Mouse (Mus musculus): ENCODE results near the gene Atxn1l. TPM values are rescaled to one million over a fixed set of nuclear protein-coding genes. Genes with fewer than 3 reads are reported as not detected.
A peak's percentile ranks its signal among the peaks of the same experiment; 100 is the strongest.

The Atxn1l gene
- polyA plus RNA-seq (2015; fragmentation: Nextera tagmentation; extraction: Ambion mirVana), result 2.4 and 2.6 TPM in 2 replicates

DNA sequence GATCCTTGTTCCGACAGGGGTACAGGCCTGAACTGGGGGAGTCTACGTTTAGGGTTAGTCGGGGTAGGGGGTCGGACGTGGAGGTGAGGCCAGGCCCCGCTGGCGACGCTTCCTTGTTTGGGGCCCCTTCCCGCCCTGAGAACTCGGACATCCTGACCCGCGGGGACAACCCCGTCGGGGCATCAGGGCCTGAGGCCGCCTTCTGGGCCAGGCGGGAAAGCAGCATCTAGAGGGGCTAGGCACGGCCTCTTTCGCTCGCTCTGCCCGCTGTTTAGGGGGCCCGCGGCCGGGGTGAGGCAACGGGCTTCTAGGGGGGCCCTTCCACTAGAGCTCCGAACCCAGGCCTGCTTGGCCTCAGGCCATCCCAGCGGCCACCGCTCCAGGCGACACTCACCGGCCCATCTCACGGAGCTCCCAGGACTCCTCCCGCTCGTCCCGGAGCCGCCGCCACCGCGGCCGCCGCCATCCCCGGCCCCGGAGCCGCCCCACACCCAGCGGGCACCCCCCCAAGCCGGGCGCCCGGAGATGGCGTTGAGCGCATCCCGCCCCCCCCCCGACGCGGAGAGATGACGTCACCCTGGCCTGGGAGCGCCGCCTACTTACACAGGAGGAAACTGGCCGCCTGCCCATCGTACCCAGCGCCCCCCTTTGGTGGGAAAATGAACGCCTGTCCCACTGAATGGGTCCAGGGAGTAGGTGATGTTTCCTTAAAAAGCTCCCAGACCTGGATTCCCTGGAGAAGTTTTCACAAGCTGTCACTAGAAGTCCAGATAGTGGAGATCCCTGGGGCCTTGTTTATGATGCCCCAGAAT is at the start of gene Atxn1l:
TSS of gene Atxn1l (minus strand) at position 503 of the 812 bp plus-strand sequence.
- no peaks in the 10 kb centered on the region for H3K9me3 ChIP-seq (ENCODE audit: control insufficient read depth)
- H3K27me3 ChIP-seq (replicated peaks; ENCODE audit: control insufficient read depth, insufficient read depth, low read length), result no peaks in the 10 kb centered on the region
- peak within 1 kb of the TSS; percentile 85 for H3K4me2 ChIP-seq (replicated peaks; ENCODE audit: low read depth)
- H3K36me3 ChIP-seq (ENCODE audit: control insufficient read depth, insufficient read depth), result peaks cover 19% of the 10 kb centered on the region
- peak; percentile 79 for TF ChIP-seq CTCF (IDR thresholded peaks at IDR 0.05; ENCODE audit: low read depth)
- peaks cover 7% of the 10 kb centered on the region; the same call in 1 of the 2 replicates for H3K4me1 ChIP-seq (replicated peaks; ENCODE audit: control insufficient read depth, insufficient read depth, low read length)
- under 1% methylated on average over 59 of the region's 59 CpGs for WGBS
- H3K4me3 ChIP-seq (ENCODE audit: low read depth, low read length), result peak within 1 kb of the TSS; percentile 96
- peak; percentile 91 for ATAC-seq
- peak within 1 kb of the TSS; percentile 98 for H3K9ac ChIP-seq (ENCODE audit: low read depth, low read length)
- peak within 1 kb of the TSS; percentile 54 for H3K27ac ChIP-seq (ENCODE audit: low read depth, low read length)

DNA sequence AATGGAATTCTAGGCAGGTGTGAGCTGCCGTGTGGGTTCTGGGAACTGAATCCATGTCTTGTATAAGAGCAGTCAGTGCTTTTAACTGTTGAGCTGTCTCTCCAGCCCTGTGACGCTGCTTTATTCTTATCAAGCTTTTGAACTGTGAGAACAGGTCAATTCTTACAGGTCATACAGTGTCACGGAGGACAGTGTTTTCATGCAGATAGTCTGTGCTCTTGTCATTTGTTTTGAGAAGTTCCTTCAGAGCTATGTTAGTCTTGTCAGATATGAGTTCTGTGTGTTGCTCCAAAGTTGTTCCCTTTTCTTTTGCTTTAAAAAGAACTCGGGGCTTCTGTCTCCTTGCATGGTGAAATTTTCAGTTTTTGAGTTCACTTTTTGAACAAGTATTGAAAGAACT is 43.0 kb upstream of the Atxn1l start:
- H3K4me1 ChIP-seq (replicated peaks; ENCODE audit: control insufficient read depth, insufficient read depth, low read length), result no peaks in the 10 kb centered on the region
- no peak for ATAC-seq
- no peaks in the 10 kb centered on the region for H3K27me3 ChIP-seq (replicated peaks; ENCODE audit: control insufficient read depth, insufficient read depth, low read length)
- peak overlapping the region; percentile 70 for H3K4me2 ChIP-seq (replicated peaks; ENCODE audit: low read depth)
- no peaks in the 10 kb centered on the region for H3K36me3 ChIP-seq (ENCODE audit: control insufficient read depth, insufficient read depth)
- H3K4me3 ChIP-seq (ENCODE audit: low read depth, low read length), result no peak overlapping the region
- H3K9me3 ChIP-seq (ENCODE audit: control insufficient read depth), result no peaks in the 10 kb centered on the region
- TF ChIP-seq CTCF (IDR thresholded peaks at IDR 0.05; ENCODE audit: low read depth), result no peak
- H3K9ac ChIP-seq (ENCODE audit: low read depth, low read length), result no peak overlapping the region; the same call in 1 of the 2 replicates
- WGBS, result 43% methylated on average over 4 of the region's 4 CpGs
- no peak overlapping the region for H3K27ac ChIP-seq (ENCODE audit: low read depth, low read length)

DNA sequence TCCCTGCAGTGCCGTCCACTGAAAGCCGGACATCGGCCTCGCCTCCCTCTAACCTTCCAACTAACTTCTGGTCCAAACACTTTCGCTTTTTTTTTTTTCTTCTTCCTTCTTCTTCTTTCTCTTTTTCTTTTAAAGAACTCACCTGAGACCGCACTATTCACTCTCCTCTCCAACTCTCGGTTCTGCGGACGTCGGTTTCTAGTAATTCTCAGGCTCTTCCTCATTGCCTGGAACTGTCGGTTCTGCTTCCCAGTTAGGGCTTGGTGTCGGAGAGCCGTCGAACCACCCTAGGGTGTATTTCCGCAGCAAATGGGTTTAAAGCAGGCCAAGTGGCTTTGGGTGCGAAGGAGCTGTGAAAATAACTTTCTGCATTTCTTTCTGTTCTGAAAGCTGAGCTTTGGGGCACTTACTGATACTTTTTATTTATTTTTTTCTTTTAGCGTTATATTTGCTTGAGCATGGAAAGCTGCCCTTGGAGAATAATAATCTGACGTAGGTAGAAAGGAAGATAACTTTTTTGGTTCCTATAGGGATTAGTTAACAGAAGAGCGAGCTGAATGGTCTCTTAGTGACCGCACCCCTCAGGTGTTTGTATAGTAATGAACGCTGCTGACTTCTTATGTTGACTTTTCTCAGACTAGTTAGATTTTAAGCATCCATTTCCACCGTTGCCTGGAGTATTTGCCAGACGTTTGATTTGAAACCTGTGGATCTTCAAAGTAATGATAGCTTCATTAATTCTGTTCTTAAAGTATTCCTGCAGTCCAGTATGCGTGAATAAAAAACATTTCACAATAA is 42.1 kb upstream of the Atxn1l start:
- peak overlapping the region; percentile 99 for H3K4me3 ChIP-seq (ENCODE audit: low read depth, low read length)
- no peaks in the 10 kb centered on the region for H3K9me3 ChIP-seq (ENCODE audit: control insufficient read depth)
- TF ChIP-seq CTCF (IDR thresholded peaks at IDR 0.05; ENCODE audit: low read depth), result no peak
- no peaks in the 10 kb centered on the region for H3K27me3 ChIP-seq (replicated peaks; ENCODE audit: control insufficient read depth, insufficient read depth, low read length)
- H3K36me3 ChIP-seq (ENCODE audit: control insufficient read depth, insufficient read depth), result no peaks in the 10 kb centered on the region
- WGBS, result 9% methylated on average over 24 of the region's 24 CpGs
- peak overlapping the region; percentile 99 for H3K27ac ChIP-seq (ENCODE audit: low read depth, low read length)
- no peak for ATAC-seq
- no peaks in the 10 kb centered on the region for H3K4me1 ChIP-seq (replicated peaks; ENCODE audit: control insufficient read depth, insufficient read depth, low read length)
- H3K9ac ChIP-seq (ENCODE audit: low read depth, low read length), result peak overlapping the region; percentile 93
- peak overlapping the region; percentile 70 for H3K4me2 ChIP-seq (replicated peaks; ENCODE audit: low read depth)

DNA sequence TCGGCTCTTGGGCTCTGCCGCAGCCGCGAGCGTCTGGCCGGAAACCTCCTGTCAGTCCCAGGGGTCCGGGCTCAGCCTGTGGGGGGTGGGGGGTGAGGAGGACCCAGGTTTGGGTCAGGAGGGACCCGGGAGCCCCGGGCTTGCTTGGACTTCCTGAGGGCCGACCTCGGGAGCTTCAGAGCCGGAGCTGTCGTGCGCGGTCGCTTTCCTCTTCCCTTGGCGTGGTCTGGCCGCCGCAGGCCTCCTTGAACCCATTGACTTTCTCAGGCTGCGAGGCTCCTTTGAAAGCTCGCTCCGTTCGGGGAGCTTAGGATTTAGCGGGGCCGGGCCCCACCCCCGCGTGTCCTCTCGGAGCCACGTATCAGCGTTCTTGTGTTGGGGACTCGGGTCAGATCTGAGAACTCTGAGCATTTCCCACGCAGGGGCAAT is 41.5 kb upstream of the Atxn1l start:
- WGBS, result under 1% methylated on average over 32 of the region's 32 CpGs
- peak overlapping the region; percentile 70 for H3K4me2 ChIP-seq (replicated peaks; ENCODE audit: low read depth)

DNA sequence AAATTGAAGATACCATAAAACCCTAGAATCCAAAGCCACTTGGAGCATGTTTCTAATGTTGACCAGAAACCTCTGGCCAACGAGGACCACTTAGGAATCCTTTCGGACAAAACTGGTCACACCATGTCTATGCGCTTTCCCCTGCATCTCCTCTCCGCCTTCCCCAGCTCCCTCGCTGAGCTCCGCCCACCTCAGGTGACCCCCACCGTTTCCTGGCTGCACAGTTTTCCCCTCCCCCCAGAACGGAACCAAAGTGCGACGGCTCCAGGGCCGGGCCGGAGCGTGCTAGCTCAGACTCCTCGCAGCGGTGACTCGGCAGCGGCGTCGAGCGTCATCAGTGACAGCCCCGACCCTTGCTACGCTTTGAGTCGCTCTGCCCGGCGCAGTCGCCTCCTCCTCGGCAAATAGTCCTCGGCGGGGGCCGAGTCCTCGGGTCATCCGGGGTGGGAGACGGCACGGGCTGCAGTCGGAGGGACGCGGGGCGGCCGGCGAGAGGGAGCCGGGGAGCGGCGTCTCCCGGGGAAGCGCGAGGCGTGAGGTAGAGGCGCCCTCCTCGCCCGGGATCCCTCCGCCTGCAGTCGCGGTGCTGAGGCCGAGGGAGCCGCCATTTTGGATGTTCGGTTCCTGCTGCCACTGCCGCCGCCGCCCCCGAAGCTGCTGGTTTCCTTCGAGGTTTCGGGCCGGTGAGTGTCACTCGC is 40.9 kb upstream of the Atxn1l start, which contains the start of gene Ap1g1:
TSS of gene Ap1g1 (plus strand) at position 275 of the 698 bp plus-strand sequence.
- Histone ChIP-seq H3K27me3 (replicated peaks; ENCODE audit: control insufficient read depth, insufficient read depth, low read length) (no peaks in the 10 kb centered on the region), H3K4me1 (replicated peaks; ENCODE audit: control insufficient read depth, insufficient read depth, low read length) (no peaks in the 10 kb centered on the region), H3K9ac (ENCODE audit: low read depth, low read length) (peak within 1 kb of the TSS; percentile 93), H3K9me3 (ENCODE audit: control insufficient read depth) (no peaks in the 10 kb centered on the region), H3K4me3 (ENCODE audit: low read depth, low read length) (peak within 1 kb of the TSS; percentile 99), H3K36me3 (ENCODE audit: control insufficient read depth, insufficient read depth) (no peaks in the 10 kb centered on the region), H3K27ac (ENCODE audit: low read depth, low read length) (peak within 1 kb of the TSS; percentile 99), H3K4me2 (replicated peaks; ENCODE audit: low read depth) (peak within 1 kb of the TSS; percentile 70)
- WGBS, result under 1% methylated on average over 54 of the region's 64 CpGs
- peak; percentile 99 for ATAC-seq
- TF ChIP-seq CTCF (IDR thresholded peaks at IDR 0.05; ENCODE audit: low read depth), result no peak

More for the DNA sequence above, 41.5 kb upstream of the Atxn1l start:
- TF ChIP-seq CTCF (IDR thresholded peaks at IDR 0.05; ENCODE audit: low read depth), result no peak
- H3K27me3 ChIP-seq (replicated peaks; ENCODE audit: control insufficient read depth, insufficient read depth, low read length), result no peaks in the 10 kb centered on the region
- H3K4me3 ChIP-seq (ENCODE audit: low read depth, low read length), result peak overlapping the region; percentile 99
- H3K36me3 ChIP-seq (ENCODE audit: control insufficient read depth, insufficient read depth), result no peaks in the 10 kb centered on the region
- H3K4me1 ChIP-seq (replicated peaks; ENCODE audit: control insufficient read depth, insufficient read depth, low read length), result no peaks in the 10 kb centered on the region
- ATAC-seq, result no peak; the same call in none of the 2 replicates
- H3K9ac ChIP-seq (ENCODE audit: low read depth, low read length), result peak overlapping the region; percentile 93
- no peaks in the 10 kb centered on the region for H3K9me3 ChIP-seq (ENCODE audit: control insufficient read depth)
- H3K27ac ChIP-seq (ENCODE audit: low read depth, low read length), result peak overlapping the region; percentile 99

Data from intestine, postnatal 0 days (tissue).